Mouse (Mus musculus) T-cell, adult 66 days (primary cell): ENCODE measurements around the gene Omp. TPM values are rescaled to one million over a fixed set of nuclear protein-coding genes. Genes with fewer than 3 reads are reported as not detected.

Source experiments
- total RNA-seq, 2 experiments: library from RNA; stranded (reverse); gene quantifications; 3 replicates in 1 of 2; 4 replicates in 1 of 2; pipeline ENCODE4 v1.2.4; 2023

Gene Omp
- under 1 TPM in 1 of 2 experiments, not detected in 1; 0.41 TPM for total RNA-seq

GRCm38 (mm10) chr7:98145402-98145801 lies at the start of gene Omp:
Gene Omp, minus strand, starts transcription at chr7:98145502.

GRCm38 (mm10) chr7:98177929-98178559 lies 32.7 kb upstream of the Omp start, which contains the start of gene Capn5:
Gene Capn5, minus strand, starts transcription at chr7:98178274.

GRCm38 (mm10) chr7:98119179-98119960 lies 25.9 kb downstream of the Omp start, which contains the start of gene Myo7a:
Gene Myo7a, minus strand, starts transcription at chr7:98119524.

Other genes with a start within 250 kb of the Omp start
- gene Gdpd4, start 225.5 kb downstream of the Omp start, total RNA-seq, result not detected
- 1 to 10 TPM; 5.0 to 6.7 TPM for gene Myo7a, start 26.0 kb downstream of the Omp start, total RNA-seq
- gene Capn5, start 32.8 kb upstream of the Omp start, total RNA-seq, result under 1 TPM; 0.33 to 0.96 TPM
- gene B3gnt6, start 54.0 kb upstream of the Omp start, total RNA-seq, result under 1 TPM in 1 of 2 experiments, not detected in 1; 0.33 TPM
- gene Acer3, start 175.7 kb upstream of the Omp start, total RNA-seq, result 1 to 10 TPM; 6.8 TPM
- under 1 TPM in 1 of 2 experiments, not detected in 1; 0.26 TPM for gene Tsku, start 215.8 kb upstream of the Omp start, total RNA-seq